Mouse (Mus musculus): ENCODE data around the gene Slc38a10.

DNA sequence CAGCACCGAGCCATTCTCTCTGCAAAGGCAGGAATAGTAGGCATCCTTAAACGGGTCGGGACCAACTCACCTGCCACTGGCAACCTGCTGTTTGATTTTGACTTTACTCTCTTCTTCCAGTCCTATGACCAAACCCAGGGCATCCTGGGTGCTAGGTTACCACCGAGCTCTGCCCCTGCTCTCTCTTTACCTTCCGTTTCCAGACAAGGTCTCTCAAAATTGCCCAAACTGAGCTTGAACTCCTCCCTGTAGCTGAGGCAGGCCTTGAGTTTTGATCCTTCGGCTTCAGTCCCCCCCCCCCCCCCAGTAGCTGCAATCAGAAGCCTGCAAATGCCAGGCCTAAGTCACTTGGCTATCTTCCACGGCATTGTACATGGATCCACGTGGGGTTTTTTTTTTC lies 17.4 kb upstream of the Slc38a10 start:
- TF ChIP-seq POLR2A (IDR thresholded peaks at IDR 0.05; ENCODE audit: low read depth, low read length) (no peak), CTCF (IDR thresholded peaks at IDR 0.05; ENCODE audit: borderline replicate concordance, insufficient read depth, low read length) (no peak)

All from embryonic fibroblast, embryonic 13.5 days (primary cell).